ENCODE assay signal across 11 mouse cellular contexts in the genomic region with DNA sequence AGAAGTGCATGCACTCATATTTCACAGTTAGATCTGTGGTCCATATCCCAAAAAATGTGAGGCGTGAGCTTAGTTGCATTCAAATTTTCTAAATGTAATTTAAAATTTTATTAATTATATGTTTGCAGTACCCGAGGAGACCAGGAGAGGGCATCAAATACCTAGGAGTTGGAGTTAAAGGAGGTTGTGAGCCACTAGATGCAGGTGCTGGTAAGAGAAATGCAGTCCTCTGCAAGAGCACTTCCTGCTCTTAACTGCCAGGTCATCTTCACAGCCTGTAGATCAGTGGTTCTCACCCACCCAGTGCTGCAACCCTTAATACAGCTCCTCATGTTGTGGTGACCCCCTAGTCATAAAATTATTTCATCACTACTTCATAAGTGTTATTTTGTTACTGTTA. TPM values are rescaled to one million over a fixed set of nuclear protein-coding genes. Genes with fewer than 3 reads are reported as not detected.
DNase-seq lines count a peak whose midpoint lies in the region; ATAC-seq and TF ChIP-seq lines count a peak whose summit lies in the region.
"Had no signal": no experiment of that assay in that cellular context is flagged by ENCODE, and none has a peak within 500 bp of the region (broad histone marks: within the 10 kb centered on the region; RNA-seq: fewer than 3 reads in every experiment).

No protein-coding gene starts in this region.

- no peak for TF ChIP-seq EP300 in lung, postnatal 0 days (IDR thresholded peaks at IDR 0.05)

- DNase-seq in gastrocnemius, adult 18-20 months (ENCODE audit: low spot score) = peak; percentile 3
- DNase-seq in gastrocnemius, postnatal 36 days = no peak
- DNase-seq in lung, postnatal 0 days (ENCODE audit: low spot score) = no peak
- DNase-seq in lung, postnatal 25 days (ENCODE audit: low spot score) = no peak
- DNase-seq in brain, embryonic 14.5 days (ENCODE audit: low read depth) = no peak
- peak; percentile 38 for DNase-seq in thymus, postnatal 0 days (ENCODE audit: low spot score)
- no peak for DNase-seq in embryonic facial prominence, embryonic 10.5 days (ENCODE audit: low spot score)
- no peak for DNase-seq in cerebellum, postnatal 25 days
- DNase-seq: layer of hippocampus, adult 9-11 months had no signal

- TF ChIP-seq POLR2A in brain, embryonic 14.5 days (IDR thresholded peaks at IDR 0.05; ENCODE audit: borderline replicate concordance, extremely low read depth, insufficient read depth, insufficient read length, poor library complexity, severe bottlenecking) = no peak

- no peaks in the 10 kb centered on the region for H3K4me1 ChIP-seq in lung, postnatal 0 days (ENCODE audit: insufficient read depth, low read depth, low read length)
- peaks cover 15% of the 10 kb centered on the region for H3K4me1 ChIP-seq in embryonic facial prominence, embryonic 10.5 days
- H3K4me1 ChIP-seq: embryonic facial prominence, embryonic 15.5 days; heart, embryonic 10.5 days had no signal

- 44% methylated on average over 2 of the region's 2 CpGs for WGBS in lung, postnatal 0 days
- WGBS in embryonic facial prominence, embryonic 10.5 days = 39% methylated on average over 2 of the region's 2 CpGs

- peak; percentile 70 for TF ChIP-seq CTCF in lung, postnatal 0 days (IDR thresholded peaks at IDR 0.05)
- TF ChIP-seq CTCF in brain, embryonic 14.5 days (IDR thresholded peaks at IDR 0.05; ENCODE audit: borderline replicate concordance, extremely low read depth, insufficient read depth, insufficient read length) = peak; percentile 23; the same call in 1 of the 2 replicates

- H3K9me3 ChIP-seq in lung, postnatal 0 days (ENCODE audit: low read length) = no peaks in the 10 kb centered on the region
- no peaks in the 10 kb centered on the region for H3K9me3 ChIP-seq in embryonic facial prominence, embryonic 10.5 days
- H3K9me3 ChIP-seq: embryonic facial prominence, embryonic 15.5 days; heart, embryonic 10.5 days had no signal

- H3K9ac ChIP-seq in lung, postnatal 0 days (replicated peaks; ENCODE audit: low read depth) = no peak overlapping the region
- H3K9ac ChIP-seq: embryonic facial prominence, embryonic 15.5 days had no signal

- no peak for ATAC-seq in lung, postnatal 0 days

- no peak overlapping the region for H3K4me2 ChIP-seq in lung, postnatal 0 days (replicated peaks; ENCODE audit: low read depth, low read length)
- H3K4me2 ChIP-seq: embryonic facial prominence, embryonic 15.5 days had no signal

- H3K27me3 ChIP-seq in lung, postnatal 0 days (replicated peaks; ENCODE audit: insufficient read depth, low read length) = no peaks in the 10 kb centered on the region
- no peaks in the 10 kb centered on the region for H3K27me3 ChIP-seq in embryonic facial prominence, embryonic 10.5 days (replicated peaks; ENCODE audit: low read depth, poor library complexity, severe bottlenecking)
- H3K27me3 ChIP-seq: embryonic facial prominence, embryonic 15.5 days had no signal

- no peak overlapping the region for H3K27ac ChIP-seq in lung, postnatal 0 days (ENCODE audit: low read length)
- no peak overlapping the region for H3K27ac ChIP-seq in embryonic facial prominence, embryonic 10.5 days (replicated peaks)
- H3K27ac ChIP-seq: embryonic facial prominence, embryonic 15.5 days; heart, embryonic 10.5 days had no signal

- intact Hi-C loops in gastrocnemius, postnatal 36 days (cut with DNase I) = loop anchor here (1.0 to 10.0 kb wide), 2 partner anchors 167 to 432 kb away; no protein-coding TSS in a partner anchor

- H3K4me3 ChIP-seq in lung, postnatal 0 days (ENCODE audit: low read depth, low read length) = no peak overlapping the region
- no peak overlapping the region for H3K4me3 ChIP-seq in embryonic facial prominence, embryonic 10.5 days
- H3K4me3 ChIP-seq: embryonic facial prominence, embryonic 15.5 days; heart, embryonic 10.5 days had no signal

- no peaks in the 10 kb centered on the region for H3K36me3 ChIP-seq in lung, postnatal 0 days (ENCODE audit: insufficient read depth, low read length)
- no peaks in the 10 kb centered on the region for H3K36me3 ChIP-seq in embryonic facial prominence, embryonic 10.5 days (replicated peaks)
- H3K36me3 ChIP-seq: embryonic facial prominence, embryonic 15.5 days; heart, embryonic 10.5 days had no signal

RNA-seq across cellular contexts. Expression of a gene that starts 43.2 kb away (rescaled TPM):
- total RNA-seq in gastrocnemius, adult 18-20 months (2021) = 1 to 10 TPM; 1.7 to 3.3 TPM
- 1 to 10 TPM; 1.5 TPM for total RNA-seq in gastrocnemius, postnatal 36 days (2021)
- polyA plus RNA-seq in lung, postnatal 0 days (2015; fragmentation: Nextera tagmentation; extraction: Ambion mirVana) = 18.6 and 20.6 TPM in 2 replicates
- polyA plus RNA-seq in brain, embryonic 14.5 days (2012; rRNA removed) = 1.6 and 1.8 TPM in 2 replicates
- 10.6 and 12.9 TPM in 2 replicates for polyA plus RNA-seq in thymus, postnatal 0 days (2015; fragmentation: Nextera tagmentation; extraction: Ambion mirVana)
- polyA plus RNA-seq in embryonic facial prominence, embryonic 10.5 days (2016; fragmentation: Nextera tagmentation; extraction: Ambion mirVana) = 6.3 and 7.6 TPM in 2 replicates

Comparison
In these comparisons a context has a peak if more than half of its experiments do, and no peak if none do; other contexts are left out.
1. DNase-seq: peak in gastrocnemius, adult 18-20 months (single experiment) and thymus, postnatal 0 days (single experiment); none in gastrocnemius, postnatal 36 days (0 of 2), lung, postnatal 0 days (single experiment), lung, postnatal 25 days (single experiment), brain, embryonic 14.5 days (single experiment), embryonic facial prominence, embryonic 10.5 days (single experiment) and cerebellum, postnatal 25 days (0 of 2).